Mouse (Mus musculus): ENCODE measurements around the gene Ghrh. TPM values are rescaled to one million over a fixed set of nuclear protein-coding genes. Genes with fewer than 3 reads are reported as not detected.
A peak's percentile ranks its signal among the peaks of the same experiment; 100 is the strongest.

Ghrh gene
- polyA plus RNA-seq, 2 experiments from 2014 or later = not detected

GRCm38 (mm10) chr2:157306091-157307032, 40.9 kb downstream of the Ghrh start:
- ATAC-seq = no peak

GRCm38 (mm10) chr2:157303096-157303495, 44.2 kb downstream of the Ghrh start:
- no peak for ATAC-seq

- ATAC-seq = no peak
Measured at GRCm38 (mm10) chr2:157300051-157300450, 47.3 kb downstream of the Ghrh start.

GRCm38 (mm10) chr2:157296105-157296689, 51.1 kb downstream of the Ghrh start:
- no peak for ATAC-seq

GRCm38 (mm10) chr2:157292093-157292492, 55.2 kb downstream of the Ghrh start:
- ATAC-seq = peak; percentile 58

GRCm38 (mm10) chr2:157288996-157289395, 58.3 kb downstream of the Ghrh start:
- ATAC-seq = no peak

GRCm38 (mm10) chr2:157287542-157287941, 59.8 kb downstream of the Ghrh start:
- ATAC-seq = peak; percentile 69

GRCm38 (mm10) chr2:157283321-157283720, 64.0 kb downstream of the Ghrh start:
- ATAC-seq = no peak

Other genes starting within 250 kb of the Ghrh start
- gene Samhd1, start 212.2 kb downstream of the Ghrh start, polyA plus RNA-seq (2017; shearing (Covaris generic)) = 100 to 1,000 TPM; 611 to 673 TPM
- 10 to 100 TPM; 19.3 to 23.4 TPM for gene Rbl1, start 143.0 kb downstream of the Ghrh start, polyA plus RNA-seq (2017; shearing (Covaris generic))
- 100 to 1,000 TPM; 208 to 271 TPM for gene Rpn2, start 68.5 kb downstream of the Ghrh start, polyA plus RNA-seq (2017; shearing (Covaris generic))
- gene Mroh8, start 68.0 kb downstream of the Ghrh start, polyA plus RNA-seq (2017; shearing (Covaris generic)) = not detected
- gene Manbal, start 20.1 kb upstream of the Ghrh start, polyA plus RNA-seq (2017; shearing (Covaris generic)) = 10 to 100 TPM; 41.4 to 59.3 TPM
- 1 to 10 TPM; 1.6 to 2.0 TPM for gene Src, start 70.9 kb upstream of the Ghrh start, polyA plus RNA-seq (2017; shearing (Covaris generic))
- gene Nnat, start 212.6 kb upstream of the Ghrh start, polyA plus RNA-seq (2017; shearing (Covaris generic)) = under 1 TPM; 0.62 to 1.00 TPM
- gene Blcap, start 223.8 kb upstream of the Ghrh start, polyA plus RNA-seq (2017; shearing (Covaris generic)) = 10 to 100 TPM; 21.8 to 22.7 TPM

Measured in CD4-positive, CD25-positive, alpha-beta regulatory T cell, adult 4 months (primary cell).